Mouse (Mus musculus): Measurements from ENCODE around the gene Olfr464.
A peak's percentile ranks its signal among the peaks of the same experiment; 100 is the strongest.

Gene Olfr464

DNA sequence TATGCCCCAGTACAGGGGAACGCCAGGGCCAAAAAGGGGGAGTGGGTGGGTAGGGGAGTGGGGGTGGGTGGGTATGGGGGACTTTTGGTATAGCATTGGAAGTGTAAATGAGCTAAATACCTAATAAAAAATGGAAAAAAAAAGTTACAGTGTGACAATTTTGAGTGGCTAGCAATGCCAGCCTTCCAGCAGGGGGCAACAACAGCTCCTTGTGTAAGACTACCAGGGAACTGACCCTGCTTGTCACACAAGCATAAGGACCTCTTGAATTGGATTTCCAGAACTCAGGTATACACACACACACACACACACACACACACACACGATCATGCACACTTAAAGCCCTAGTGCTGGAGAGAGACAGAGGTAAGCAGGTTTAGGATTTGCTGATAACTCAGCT lies 53.9 kb downstream of the Olfr464 start:
- DNase-seq (ENCODE audit: low spot score in 2 of 2), result peak in 1 of 2 experiments; percentile 9

All from cerebellum, postnatal 4 days (tissue).